Mouse (Mus musculus): Measurements from ENCODE around the gene Sh3bgrl2. TPM values are rescaled to one million over a fixed set of nuclear protein-coding genes. Genes with fewer than 3 reads are reported as not detected.

Gene Sh3bgrl2
- polyA plus RNA-seq, 1 experiment, result not detected

- TF ChIP-seq POLR2A (IDR thresholded peaks at IDR 0.05; ENCODE audit: insufficient read depth, low read depth, low read length) (no peak), CTCF (IDR thresholded peaks at IDR 0.05; ENCODE audit: insufficient read depth, low read depth, low read length) (no peak)
- Histone ChIP-seq H3K4me3 (ENCODE audit: insufficient read depth, low read depth, low read length) (no peak overlapping the region), H3K27ac (ENCODE audit: insufficient read depth, low read depth, low read length) (no peak overlapping the region), H3K4me1 (ENCODE audit: control insufficient read depth, insufficient read depth, low read length) (peaks cover 6% of the 10 kb centered on the region)
- WGBS, result 95% methylated on average over 14 of the region's 14 CpGs
Observed at GRCm38 (mm10) chr9:83539809-83540491, 8.2 kb upstream of the Sh3bgrl2 start.

- 96% methylated on average over 4 of the region's 4 CpGs for WGBS
- H3K4me1 ChIP-seq (ENCODE audit: control insufficient read depth, insufficient read depth, low read length), result peaks cover 6% of the 10 kb centered on the region
- H3K4me3 ChIP-seq (ENCODE audit: insufficient read depth, low read depth, low read length), result no peak overlapping the region
- TF ChIP-seq CTCF (IDR thresholded peaks at IDR 0.05; ENCODE audit: insufficient read depth, low read depth, low read length), result no peak
- TF ChIP-seq POLR2A (IDR thresholded peaks at IDR 0.05; ENCODE audit: insufficient read depth, low read depth, low read length), result no peak
- H3K27ac ChIP-seq (ENCODE audit: insufficient read depth, low read depth, low read length), result no peak overlapping the region
Observed at GRCm38 (mm10) chr9:83540492-83540857, 7.7 kb upstream of the Sh3bgrl2 start.

DNA sequence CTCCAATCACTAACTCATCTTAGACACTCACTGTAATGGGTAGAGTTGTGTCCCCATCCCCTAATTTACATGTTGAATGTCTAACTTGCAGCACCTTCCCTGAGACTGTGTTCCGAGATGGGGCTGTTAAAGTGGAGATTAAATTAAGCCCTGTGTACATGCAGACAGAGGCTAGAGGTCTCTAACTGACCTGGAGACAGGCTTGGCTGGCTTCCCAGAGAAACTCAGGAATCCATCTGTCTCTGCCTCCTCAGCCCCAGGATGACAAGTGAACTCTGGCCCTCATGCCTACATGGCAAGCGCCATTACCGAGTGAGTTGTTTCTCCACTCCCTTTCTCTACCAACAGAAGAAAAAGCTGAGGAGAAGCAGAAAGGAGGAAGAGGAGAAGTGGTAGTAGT lies 7.2 kb upstream of the Sh3bgrl2 start:
- TF ChIP-seq POLR2A (IDR thresholded peaks at IDR 0.05; ENCODE audit: insufficient read depth, low read depth, low read length), result no peak
- no peak for TF ChIP-seq CTCF (IDR thresholded peaks at IDR 0.05; ENCODE audit: insufficient read depth, low read depth, low read length)
- peaks cover 6% of the 10 kb centered on the region for H3K4me1 ChIP-seq (ENCODE audit: control insufficient read depth, insufficient read depth, low read length)
- no peak overlapping the region for H3K4me3 ChIP-seq (ENCODE audit: insufficient read depth, low read depth, low read length)
- WGBS, result 92% methylated on average over 3 of the region's 3 CpGs
- H3K27ac ChIP-seq (ENCODE audit: insufficient read depth, low read depth, low read length), result no peak overlapping the region

- Histone ChIP-seq H3K4me1 (ENCODE audit: control insufficient read depth, insufficient read depth, low read length) (peaks cover 3% of the 10 kb centered on the region; the same call in 1 of the 2 replicates), H3K4me3 (ENCODE audit: insufficient read depth, low read depth, low read length) (no peak overlapping the region), H3K27ac (ENCODE audit: insufficient read depth, low read depth, low read length) (no peak overlapping the region)
- TF ChIP-seq POLR2A (IDR thresholded peaks at IDR 0.05; ENCODE audit: insufficient read depth, low read depth, low read length) (no peak), CTCF (IDR thresholded peaks at IDR 0.05; ENCODE audit: insufficient read depth, low read depth, low read length) (no peak)
Observed at GRCm38 (mm10) chr9:83545240-83545639, 2.9 kb upstream of the Sh3bgrl2 start.

GRCm38 (mm10) chr9:83546316-83546715 lies 1.8 kb upstream of the Sh3bgrl2 start:
- TF ChIP-seq POLR2A (IDR thresholded peaks at IDR 0.05; ENCODE audit: insufficient read depth, low read depth, low read length), result no peak
- no peak for TF ChIP-seq CTCF (IDR thresholded peaks at IDR 0.05; ENCODE audit: insufficient read depth, low read depth, low read length)
- 87% methylated on average over 7 of the region's 7 CpGs for WGBS
- Histone ChIP-seq H3K4me1 (ENCODE audit: control insufficient read depth, insufficient read depth, low read length) (peaks cover 8% of the 10 kb centered on the region), H3K27ac (ENCODE audit: insufficient read depth, low read depth, low read length) (no peak overlapping the region), H3K4me3 (ENCODE audit: insufficient read depth, low read depth, low read length) (no peak overlapping the region)

DNA sequence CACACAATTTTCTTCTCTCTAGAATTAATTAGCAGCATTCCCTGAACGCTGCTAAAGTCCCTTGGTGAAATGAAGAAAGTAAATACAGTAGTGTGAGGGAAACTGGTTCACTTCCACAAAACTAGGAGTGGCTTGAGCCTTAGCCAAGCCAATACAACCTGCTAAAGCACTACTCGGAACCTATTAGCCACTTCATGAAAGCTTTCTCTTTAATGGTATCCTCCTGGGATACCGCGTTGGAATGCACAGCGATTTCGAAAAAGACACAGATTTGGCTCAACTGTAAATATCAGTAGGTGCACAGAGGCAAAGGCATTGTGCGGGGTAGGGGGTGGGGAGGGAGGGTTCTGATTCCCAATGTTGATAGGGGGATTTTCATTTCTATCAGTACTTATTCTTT lies 898 bp upstream of the Sh3bgrl2 start:
- Histone ChIP-seq H3K27ac (ENCODE audit: insufficient read depth, low read depth, low read length) (no peak overlapping the region), H3K4me1 (ENCODE audit: control insufficient read depth, insufficient read depth, low read length) (peaks cover 10% of the 10 kb centered on the region), H3K4me3 (ENCODE audit: insufficient read depth, low read depth, low read length) (no peak overlapping the region)
- TF ChIP-seq POLR2A (IDR thresholded peaks at IDR 0.05; ENCODE audit: insufficient read depth, low read depth, low read length) (no peak), CTCF (IDR thresholded peaks at IDR 0.05; ENCODE audit: insufficient read depth, low read depth, low read length) (no peak)
- WGBS, result 58% methylated on average over 7 of the region's 7 CpGs

DNA sequence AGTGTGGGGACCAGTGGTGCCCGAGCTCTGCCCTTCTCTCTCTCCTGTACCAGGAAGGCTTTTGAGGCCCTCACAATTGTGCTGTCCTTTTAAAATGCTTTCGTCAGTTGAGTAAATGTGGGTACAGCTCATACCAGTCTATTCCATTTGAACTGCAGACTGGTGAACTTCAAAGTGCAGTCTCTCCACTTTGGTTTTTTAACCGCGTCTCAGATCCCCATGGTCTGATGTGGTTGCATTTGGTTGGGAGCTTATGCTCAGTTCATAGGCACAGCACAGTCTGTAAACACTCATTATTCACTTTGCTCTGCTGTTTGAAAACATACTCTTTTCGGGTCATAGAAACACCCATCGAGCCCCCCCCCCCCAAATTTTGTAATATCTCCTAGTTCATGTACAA lies 1.7 kb downstream of the Sh3bgrl2 start:
- Histone ChIP-seq H3K4me1 (ENCODE audit: control insufficient read depth, insufficient read depth, low read length) (peaks cover 17% of the 10 kb centered on the region), H3K27ac (ENCODE audit: insufficient read depth, low read depth, low read length) (peak overlapping the region; percentile 88), H3K4me3 (ENCODE audit: insufficient read depth, low read depth, low read length) (peak overlapping the region; percentile 43)
- WGBS, result 52% methylated on average over 6 of the region's 6 CpGs
- TF ChIP-seq POLR2A (IDR thresholded peaks at IDR 0.05; ENCODE audit: insufficient read depth, low read depth, low read length), result no peak
- TF ChIP-seq CTCF (IDR thresholded peaks at IDR 0.05; ENCODE audit: insufficient read depth, low read depth, low read length), result no peak

- peak overlapping the region; percentile 23 for H3K4me3 ChIP-seq (ENCODE audit: insufficient read depth, low read depth, low read length)
- peaks cover 17% of the 10 kb centered on the region for H3K4me1 ChIP-seq (ENCODE audit: control insufficient read depth, insufficient read depth, low read length)
- WGBS, result 50% methylated on average over 7 of the region's 7 CpGs
- TF ChIP-seq POLR2A (IDR thresholded peaks at IDR 0.05; ENCODE audit: insufficient read depth, low read depth, low read length), result no peak
- no peak for TF ChIP-seq CTCF (IDR thresholded peaks at IDR 0.05; ENCODE audit: insufficient read depth, low read depth, low read length)
- H3K27ac ChIP-seq (ENCODE audit: insufficient read depth, low read depth, low read length), result peak overlapping the region; percentile 95
Observed at GRCm38 (mm10) chr9:83551116-83551515, 3.0 kb downstream of the Sh3bgrl2 start.

GRCm38 (mm10) chr9:83551632-83552031 lies 3.5 kb downstream of the Sh3bgrl2 start:
- Histone ChIP-seq H3K4me3 (ENCODE audit: insufficient read depth, low read depth, low read length) (no peak overlapping the region), H3K4me1 (ENCODE audit: control insufficient read depth, insufficient read depth, low read length) (peaks cover 18% of the 10 kb centered on the region), H3K27ac (ENCODE audit: insufficient read depth, low read depth, low read length) (peak overlapping the region; percentile 95)
- no peak for TF ChIP-seq CTCF (IDR thresholded peaks at IDR 0.05; ENCODE audit: insufficient read depth, low read depth, low read length)
- TF ChIP-seq POLR2A (IDR thresholded peaks at IDR 0.05; ENCODE audit: insufficient read depth, low read depth, low read length), result no peak
- 48% methylated on average over 6 of the region's 6 CpGs for WGBS

All from olfactory bulb, adult 2 months (tissue).